Mouse (Mus musculus) neural tube, embryonic 11.5 days (tissue): Measurements from ENCODE around the gene Srsf1. TPM values are rescaled to one million over a fixed set of nuclear protein-coding genes. Genes with fewer than 3 reads are reported as not detected.
A peak's percentile ranks its signal among the peaks of the same experiment; 100 is the strongest.

Experiments
- ATAC-seq: fragments of 200-750 bp; cut with Nextera tagmentation; 2 replicates; pipeline ENCODE4 v1.8.0; 2017; ENCODE audit warnings: moderate number of reproducible peaks, mild to moderate bottlenecking, moderate TSS enrichment, moderate library complexity; ENCODE audit not compliant: insufficient read depth, low FRiP score, low TSS enrichment
- DNase-seq: peaks from one replicate; pipeline ENCODE4 v3.0.0-alpha.2; 2015; ENCODE audit warnings: low spot score
- H3K27ac ChIP-seq: fragments of 300-500 bp; sonication (generic); 2 replicates; pipeline ENCODE4 v1.5.1; 2014; ENCODE audit warnings: low read depth, mild to moderate bottlenecking, low read length
- H3K27me3 ChIP-seq: fragments of 300-500 bp; sonication (generic); 2 replicates; pipeline ENCODE4 v1.6.1; 2014; ENCODE audit warnings: mild to moderate bottlenecking, low read length, mixed read lengths; ENCODE audit not compliant: control insufficient read depth, insufficient read depth
- H3K36me3 ChIP-seq: fragments of 300-500 bp; sonication (generic); 2 replicates; pipeline ENCODE4 v1.6.1; 2014; ENCODE audit warnings: mild to moderate bottlenecking, low read length, moderate library complexity, mixed read lengths; ENCODE audit not compliant: control insufficient read depth, insufficient read depth
- H3K4me1 ChIP-seq: fragments of 300-500 bp; sonication (generic); 2 replicates; pipeline ENCODE4 v1.6.1; 2014; ENCODE audit warnings: low read length, mixed read lengths; ENCODE audit not compliant: control insufficient read depth, insufficient read depth
- H3K4me2 ChIP-seq: fragments of 300-500 bp; sonication (generic); 2 replicates; pipeline ENCODE4 v1.6.1; 2014; ENCODE audit warnings: low read depth, mild to moderate bottlenecking, moderate library complexity
- H3K4me3 ChIP-seq: fragments of 300-500 bp; sonication (generic); 2 replicates; pipeline ENCODE4 v1.5.1; 2014; ENCODE audit warnings: low read depth, low read length
- H3K9ac ChIP-seq: fragments of 300-500 bp; sonication (generic); 2 replicates; pipeline ENCODE4 v1.6.1; 2014; ENCODE audit warnings: mild to moderate bottlenecking, low read length
- H3K9me3 ChIP-seq: fragments of 300-500 bp; sonication (generic); 2 replicates; pipeline ENCODE4 v1.6.1; 2016; ENCODE audit warnings: low read length; ENCODE audit not compliant: control insufficient read depth
- WGBS: fragments of 180-500 bp; shearing (Covaris S2); extraction: QIAGEN DNeasy Blood & Tissue Kit; methylation state at CpG from one replicate; pipeline ENCODE4 v1.1.7; 2014; 5-methylcytosine and 5-hydroxymethylcytosine counted together
- polyA plus RNA-seq: library from polyadenylated mRNA; unstranded; fragments of >200 nt; fragmentation: Nextera tagmentation; extraction: Ambion mirVana; gene quantifications from 2 replicates; pipeline ENCODE4 v1.2.1, GENCODE M21; 2014

The Srsf1 gene
- polyA plus RNA-seq, 1 experiment from 2014 or later, result 497 TPM

- Histone ChIP-seq H3K9ac (no peak overlapping the region), H3K27ac (no peak overlapping the region), H3K36me3 (peaks cover 13% of the 10 kb centered on the region), H3K4me2 (no peak overlapping the region), H3K27me3 (no peaks in the 10 kb centered on the region), H3K4me1 (peaks cover 29% of the 10 kb centered on the region), H3K4me3 (no peak overlapping the region), H3K9me3 (no peaks in the 10 kb centered on the region)
- no peak for DNase-seq
- WGBS, result 90% methylated on average over 14 of the region's 14 CpGs
- no peak for ATAC-seq
These were observed 26.2 kb downstream of the Srsf1 start for GRCm38 (mm10) chr11:88073343-88073875.

- no peaks in the 10 kb centered on the region for H3K9me3 ChIP-seq
- H3K9ac ChIP-seq, result no peak overlapping the region
- no peak overlapping the region for H3K27ac ChIP-seq
- peaks cover 20% of the 10 kb centered on the region for H3K4me1 ChIP-seq
- DNase-seq, result no peak
- H3K36me3 ChIP-seq, result peaks cover 27% of the 10 kb centered on the region
- H3K4me2 ChIP-seq, result no peak overlapping the region
- no peak overlapping the region for H3K4me3 ChIP-seq
- H3K27me3 ChIP-seq, result no peaks in the 10 kb centered on the region
- 55% methylated on average over 1 of the region's 1 CpGs for WGBS
- no peak for ATAC-seq
These were observed 28.5 kb downstream of the Srsf1 start for GRCm38 (mm10) chr11:88075701-88076100.

DNA sequence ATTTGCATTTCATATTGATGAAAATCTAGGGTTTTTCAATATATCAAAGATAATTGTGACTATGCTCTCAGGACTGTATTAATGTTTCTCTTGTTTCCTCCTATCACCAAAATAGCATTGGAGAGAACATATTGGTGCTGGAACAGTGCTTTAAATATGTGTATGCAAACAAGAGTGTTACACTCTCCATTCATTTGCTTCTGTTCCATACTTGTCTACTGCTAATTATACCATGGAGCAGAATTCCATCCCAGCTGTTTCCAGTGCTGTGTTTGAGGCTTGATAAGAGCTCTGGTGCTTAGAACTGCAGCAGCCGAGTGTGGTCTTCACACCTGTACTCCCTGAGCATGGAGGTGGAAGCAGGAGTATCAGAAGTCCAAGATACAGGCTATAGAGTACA lies 29.2 kb downstream of the Srsf1 start:
- H3K4me2 ChIP-seq, result no peak overlapping the region
- no peak overlapping the region for H3K27ac ChIP-seq
- peaks cover 29% of the 10 kb centered on the region for H3K36me3 ChIP-seq
- H3K4me1 ChIP-seq, result peaks cover 13% of the 10 kb centered on the region
- no peaks in the 10 kb centered on the region for H3K27me3 ChIP-seq
- no peak overlapping the region for H3K9ac ChIP-seq
- no peaks in the 10 kb centered on the region for H3K9me3 ChIP-seq
- ATAC-seq, result no peak
- no peak overlapping the region for H3K4me3 ChIP-seq
- DNase-seq, result no peak
- WGBS, result 79% methylated on average over 1 of the region's 1 CpGs

- no peaks in the 10 kb centered on the region for H3K27me3 ChIP-seq
These were observed 36.5 kb downstream of the Srsf1 start for GRCm38 (mm10) chr11:88083699-88084098.

GRCm38 (mm10) chr11:88086737-88087627 lies 39.8 kb downstream of the Srsf1 start:
- DNase-seq (peak; percentile 93), ATAC-seq (peak; percentile 94)
- Histone ChIP-seq H3K4me1 (peaks cover 14% of the 10 kb centered on the region), H3K9ac (peak overlapping the region; percentile 44; the same call in 1 of the 2 replicates), H3K27me3 (no peaks in the 10 kb centered on the region), H3K27ac (peak overlapping the region; percentile 58), H3K4me2 (peak overlapping the region; percentile 61), H3K36me3 (0 out of 2 replicates have a peak, but pooled peaks cover 2% of the 10 kb centered on the region), H3K9me3 (no peaks in the 10 kb centered on the region), H3K4me3 (peak overlapping the region; percentile 28)
- WGBS, result 8% methylated on average over 25 of the region's 25 CpGs

More at GRCm38 (mm10) chr11:88083699-88084098, 36.5 kb downstream of the Srsf1 start:
- WGBS, result 81% methylated on average over 6 of the region's 6 CpGs
- no peak overlapping the region for H3K4me3 ChIP-seq
- no peak overlapping the region for H3K9ac ChIP-seq
- DNase-seq, result no peak
- peaks cover 15% of the 10 kb centered on the region for H3K36me3 ChIP-seq
- H3K9me3 ChIP-seq, result no peaks in the 10 kb centered on the region
- peaks cover 14% of the 10 kb centered on the region for H3K4me1 ChIP-seq
- no peak overlapping the region for H3K4me2 ChIP-seq
- H3K27ac ChIP-seq, result no peak overlapping the region
- ATAC-seq, result no peak

DNA sequence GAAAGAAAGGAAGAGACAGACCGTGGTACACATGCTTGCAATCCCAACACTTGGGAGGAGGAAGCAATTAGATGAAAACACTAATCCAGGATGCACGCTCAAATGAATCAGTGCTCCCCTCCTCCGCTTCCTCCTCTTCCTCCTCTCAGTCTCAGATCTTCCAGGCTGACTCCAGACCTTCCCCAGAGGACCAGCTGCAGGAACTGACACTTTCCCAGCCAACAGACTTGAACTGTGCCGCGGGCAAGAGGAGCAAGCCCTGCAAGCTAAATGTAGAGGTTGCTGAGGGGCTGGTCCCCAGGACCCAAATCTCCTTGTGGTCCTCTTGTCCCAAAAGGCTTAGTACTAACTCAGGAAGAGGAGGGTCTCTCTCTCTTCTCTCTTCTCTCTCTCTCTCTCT lies 42.0 kb downstream of the Srsf1 start:
- Histone ChIP-seq H3K4me2 (no peak overlapping the region), H3K36me3 (no peaks in the 10 kb centered on the region), H3K4me1 (peaks cover 14% of the 10 kb centered on the region), H3K27ac (no peak overlapping the region), H3K9ac (no peak overlapping the region), H3K27me3 (no peaks in the 10 kb centered on the region), H3K4me3 (no peak overlapping the region), H3K9me3 (no peaks in the 10 kb centered on the region)
- ATAC-seq (no peak), DNase-seq (no peak)
- WGBS, result 78% methylated on average over 5 of the region's 5 CpGs

DNA sequence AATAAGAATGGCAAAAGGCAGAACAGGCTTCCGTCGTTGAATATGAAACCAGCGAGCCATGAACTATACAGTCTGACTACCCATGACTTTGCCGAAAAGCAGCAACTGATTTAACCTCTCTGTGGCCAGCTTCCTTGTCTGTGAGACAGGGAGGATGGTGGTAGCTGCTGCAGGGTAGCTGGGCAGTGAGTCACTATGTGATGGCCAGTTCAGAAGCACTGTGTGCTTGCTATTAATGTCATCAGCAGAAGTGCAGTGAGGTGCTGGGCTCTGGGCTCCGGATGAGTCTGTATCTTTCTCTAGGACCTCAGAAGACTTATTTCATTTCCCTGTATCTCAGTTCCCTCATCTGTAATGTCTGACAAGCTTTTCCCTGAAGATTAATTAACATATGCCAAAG lies 43.1 kb downstream of the Srsf1 start:
- Histone ChIP-seq H3K4me3 (no peak overlapping the region), H3K36me3 (no peaks in the 10 kb centered on the region), H3K27me3 (no peaks in the 10 kb centered on the region), H3K9ac (no peak overlapping the region), H3K9me3 (no peaks in the 10 kb centered on the region), H3K4me2 (no peak overlapping the region), H3K4me1 (peaks cover 14% of the 10 kb centered on the region), H3K27ac (no peak overlapping the region)
- 78% methylated on average over 5 of the region's 5 CpGs for WGBS
- no peak for DNase-seq
- no peak for ATAC-seq

GRCm38 (mm10) chr11:88091949-88092348 lies 44.8 kb downstream of the Srsf1 start:
- H3K36me3 ChIP-seq, result no peaks in the 10 kb centered on the region

GRCm38 (mm10) chr11:88097173-88097572 lies 50.0 kb downstream of the Srsf1 start:
- Histone ChIP-seq H3K27me3 (no peaks in the 10 kb centered on the region), H3K27ac (no peak overlapping the region), H3K4me1 (peaks cover 9% of the 10 kb centered on the region; the same call in 1 of the 2 replicates), H3K9me3 (no peaks in the 10 kb centered on the region), H3K36me3 (no peaks in the 10 kb centered on the region), H3K9ac (no peak overlapping the region), H3K4me2 (no peak overlapping the region), H3K4me3 (no peak overlapping the region)
- ATAC-seq (no peak), DNase-seq (no peak)
- 24% methylated on average over 4 of the region's 4 CpGs for WGBS

More at GRCm38 (mm10) chr11:88091949-88092348, 44.8 kb downstream of the Srsf1 start:
- Histone ChIP-seq H3K27me3 (no peaks in the 10 kb centered on the region), H3K9ac (no peak overlapping the region), H3K4me3 (no peak overlapping the region), H3K27ac (no peak overlapping the region), H3K4me1 (peaks cover 5% of the 10 kb centered on the region), H3K9me3 (no peaks in the 10 kb centered on the region), H3K4me2 (no peak overlapping the region)
- ATAC-seq, result no peak
- no peak for DNase-seq
- 83% methylated on average over 1 of the region's 1 CpGs for WGBS
